Mouse (Mus musculus) heart, adult 2 months (tissue): ENCODE results near the gene Zscan10.

Experiments
- CTCF ChIP-seq: fragments of 200-600 bp; IDR thresholded peaks from 2 replicates; pipeline ENCODE4 v1.8.1; 2022; ENCODE audit warnings: antibody characterized with exemption, mild to moderate bottlenecking, moderate library complexity
- POLR2A ChIP-seq: fragments of 200-500 bp; IDR thresholded peaks from 2 replicates; pipeline ENCODE4 v1.6.1; 2011; ENCODE audit warnings: mild to moderate bottlenecking, low read depth, low read length, control low read depth; ENCODE audit not compliant: insufficient read depth

DNA sequence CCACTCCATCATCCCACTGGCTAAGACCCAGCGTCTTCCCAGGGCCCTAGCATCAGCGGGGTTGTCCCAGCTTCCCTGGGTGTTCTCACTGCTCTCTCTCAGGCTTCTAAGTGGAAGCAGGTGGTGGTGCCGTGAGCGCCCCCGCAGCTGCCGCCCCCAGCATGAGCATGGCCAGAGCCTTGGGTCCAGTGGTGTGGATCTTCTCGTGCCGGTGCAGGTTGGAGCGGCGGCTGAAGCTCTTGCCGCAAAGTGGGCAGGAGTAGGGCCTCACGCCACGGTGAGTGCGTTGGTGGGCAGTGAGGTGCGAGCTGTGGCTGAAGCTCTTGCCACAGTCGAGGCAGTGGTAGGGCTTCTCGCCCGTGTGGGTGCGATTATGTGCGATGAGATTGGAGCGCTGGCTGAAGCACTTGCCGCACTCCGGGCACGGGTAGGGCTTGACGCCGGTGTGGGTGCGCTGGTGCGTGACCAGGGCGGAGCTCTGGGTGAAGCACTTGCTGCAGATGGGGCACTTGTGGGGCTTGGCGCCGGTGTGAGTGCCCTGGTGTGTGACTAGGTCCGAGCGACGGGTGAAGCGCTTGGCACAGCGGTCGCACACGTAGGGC lies 24.6 kb upstream of the Zscan10 start:
- TF ChIP-seq POLR2A (no peak), CTCF (no peak)
